Comparison of ENCODE assay signal across 15 mouse cellular contexts in the genomic region with DNA sequence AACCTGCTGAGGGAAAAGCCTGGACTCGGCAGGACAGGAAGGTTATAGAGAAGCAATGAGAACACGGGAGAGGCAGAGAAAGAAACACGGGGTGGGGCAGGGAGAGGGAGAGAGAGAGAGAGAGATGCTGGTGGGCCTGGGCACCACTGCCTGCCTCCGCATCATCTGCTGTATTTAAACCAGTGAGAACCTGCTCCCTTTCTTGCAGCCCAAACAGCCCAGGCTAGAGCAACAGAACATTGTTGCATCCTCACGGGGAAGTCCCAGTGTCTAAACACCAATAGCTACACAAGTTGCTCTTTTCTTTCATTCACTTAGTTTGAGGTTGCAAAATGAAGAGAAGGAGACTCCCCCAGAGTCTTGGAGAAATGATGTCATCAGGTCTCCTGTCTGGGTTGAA.
"Had no signal": no experiment of that assay in that cellular context is flagged by ENCODE, and none has a peak within 500 bp of the region (broad histone marks: within the 10 kb centered on the region; RNA-seq: fewer than 3 reads in every experiment).

No protein-coding gene starts in this region.

- H3K9ac ChIP-seq: intestine, embryonic 15.5 days; kidney, embryonic 15.5 days; liver, embryonic 13.5 days; neural tube, embryonic 12.5 days; neural tube, embryonic 15.5 days had no signal

- H3K36me3 ChIP-seq: intestine, embryonic 15.5 days; kidney, embryonic 15.5 days; liver, embryonic 13.5 days; neural tube, embryonic 12.5 days; neural tube, embryonic 15.5 days had no signal

- DNase-seq: kidney, adult 11 months; kidney, adult 8-10 months; kidney, postnatal 10 days; kidney, postnatal 36 days; liver, embryonic 13.5 days; lung, adult 2 months; lung, postnatal 14 days; lung, postnatal 4 days; midbrain, embryonic 14.5 days; thymus, postnatal 25 days had no signal

- H3K4me3 ChIP-seq: intestine, embryonic 15.5 days; kidney, embryonic 15.5 days; left cerebral cortex, adult 2 months; liver, embryonic 13.5 days; neural tube, embryonic 12.5 days; neural tube, embryonic 15.5 days had no signal

- H3K4me2 ChIP-seq: intestine, embryonic 15.5 days; kidney, embryonic 15.5 days; liver, embryonic 13.5 days; neural tube, embryonic 12.5 days; neural tube, embryonic 15.5 days had no signal

- H3K27ac ChIP-seq: intestine, embryonic 15.5 days; kidney, embryonic 15.5 days; left cerebral cortex, adult 2 months; liver, embryonic 13.5 days; neural tube, embryonic 12.5 days; neural tube, embryonic 15.5 days had no signal

- H3K4me1 ChIP-seq: intestine, embryonic 15.5 days; liver, embryonic 13.5 days; neural tube, embryonic 12.5 days; neural tube, embryonic 15.5 days had no signal

- H3K9me3 ChIP-seq: intestine, embryonic 15.5 days; kidney, embryonic 15.5 days; liver, embryonic 13.5 days; neural tube, embryonic 12.5 days; neural tube, embryonic 15.5 days had no signal

- H3K27me3 ChIP-seq: intestine, embryonic 15.5 days; kidney, embryonic 15.5 days; liver, embryonic 13.5 days; neural tube, embryonic 12.5 days; neural tube, embryonic 15.5 days had no signal

- ATAC-seq: intestine, embryonic 15.5 days had no signal
